9 mouse cellular contexts compared by ENCODE assay signal in the genomic region with DNA sequence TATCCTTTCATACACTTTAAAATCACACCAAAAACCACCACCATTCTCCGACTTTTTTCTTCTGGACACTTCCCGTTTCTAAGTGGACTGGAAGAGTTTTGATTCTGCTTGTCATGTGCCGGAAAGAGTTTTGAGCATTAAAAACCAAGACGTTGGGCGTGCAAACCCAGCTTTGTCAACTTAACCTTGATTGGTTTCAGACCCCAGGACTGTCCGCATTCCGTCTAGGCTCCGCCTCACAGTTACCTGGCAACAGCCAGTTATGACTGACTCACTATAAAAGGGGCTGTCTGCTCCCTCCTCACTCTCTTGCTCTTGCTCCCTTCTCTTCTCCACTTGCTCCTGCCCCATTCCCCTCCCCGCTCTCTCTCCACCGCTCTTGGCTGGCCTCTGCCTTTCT. TPM values are rescaled to one million over a fixed set of nuclear protein-coding genes. Genes with fewer than 3 reads are reported as not detected.
A peak's percentile ranks its signal among the peaks of the same experiment; 100 is the strongest.
DNase-seq lines count a peak whose midpoint lies in the region; ATAC-seq lines count a peak whose summit lies in the region.
"Had no signal": no experiment of that assay in that cellular context is flagged by ENCODE, and none has a peak within 500 bp of the region (broad histone marks: within the 10 kb centered on the region; RNA-seq: fewer than 3 reads in every experiment).

No protein-coding gene starts in this region.

- no peaks in the 10 kb centered on the region for H3K36me3 ChIP-seq in hindbrain, embryonic 11.5 days (ENCODE audit: control insufficient read depth, insufficient read depth, low read length)
- H3K36me3 ChIP-seq in hindbrain, embryonic 12.5 days = peaks cover 22% of the 10 kb centered on the region
- H3K36me3 ChIP-seq in forebrain, embryonic 16.5 days (ENCODE audit: control insufficient read depth, insufficient read depth) = peaks cover 14% of the 10 kb centered on the region; the same call in 1 of the 2 replicates

- peak; percentile 19 for DNase-seq in hindbrain, embryonic 11.5 days (ENCODE audit: low spot score)
- peak; percentile 17 to 37 for DNase-seq in lung, postnatal 4 days
- DNase-seq in left cerebral cortex, adult 11 months (ENCODE audit: low spot score) = no peak
- DNase-seq in spleen, adult 18-20 months = no peak
- DNase-seq in MN1 (ENCODE audit: low spot score) = no peak

- H3K9ac ChIP-seq in hindbrain, embryonic 11.5 days (ENCODE audit: low read depth, low read length) = no peak overlapping the region
- no peak overlapping the region for H3K9ac ChIP-seq in hindbrain, embryonic 12.5 days
- H3K9ac ChIP-seq in forebrain, embryonic 16.5 days (replicated peaks; ENCODE audit: low read depth, low read length) = no peak overlapping the region

- no peaks in the 10 kb centered on the region for H3K4me1 ChIP-seq in hindbrain, embryonic 11.5 days (replicated peaks; ENCODE audit: control insufficient read depth, insufficient read depth, low read length)
- no peaks in the 10 kb centered on the region; the same call in 1 of the 2 replicates for H3K4me1 ChIP-seq in hindbrain, embryonic 12.5 days
- H3K4me1 ChIP-seq in forebrain, embryonic 16.5 days (replicated peaks; ENCODE audit: control insufficient read depth, insufficient read depth, low read length) = no peaks in the 10 kb centered on the region

- 31% methylated on average over 10 of the region's 10 CpGs for WGBS in hindbrain, embryonic 11.5 days
- WGBS in hindbrain, embryonic 12.5 days = 33% methylated on average over 10 of the region's 10 CpGs
- 33% methylated on average over 10 of the region's 10 CpGs for WGBS in forebrain, embryonic 16.5 days

- no peaks in the 10 kb centered on the region for H3K27me3 ChIP-seq in hindbrain, embryonic 11.5 days (ENCODE audit: control insufficient read depth, insufficient read depth, low read length)
- no peaks in the 10 kb centered on the region for H3K27me3 ChIP-seq in hindbrain, embryonic 12.5 days
- H3K27me3 ChIP-seq in forebrain, embryonic 16.5 days (replicated peaks; ENCODE audit: control insufficient read depth, insufficient read depth, low read length) = no peaks in the 10 kb centered on the region
- H3K27me3 ChIP-seq: Patski had no signal

- H3K27ac ChIP-seq in hindbrain, embryonic 11.5 days (ENCODE audit: low read depth, low read length) = no peak overlapping the region
- no peak overlapping the region for H3K27ac ChIP-seq in hindbrain, embryonic 12.5 days
- H3K27ac ChIP-seq in forebrain, embryonic 16.5 days (ENCODE audit: low read length) = no peak overlapping the region

- H3K4me3 ChIP-seq in hindbrain, embryonic 11.5 days (ENCODE audit: low read depth, low read length) = no peak overlapping the region
- no peak overlapping the region for H3K4me3 ChIP-seq in hindbrain, embryonic 12.5 days
- H3K4me3 ChIP-seq in forebrain, embryonic 16.5 days (replicated peaks; ENCODE audit: low read length) = no peak overlapping the region

- H3K4me2 ChIP-seq in hindbrain, embryonic 11.5 days (replicated peaks; ENCODE audit: low read depth, low read length) = no peak overlapping the region
- H3K4me2 ChIP-seq in hindbrain, embryonic 12.5 days (replicated peaks) = no peak overlapping the region; the same call in 1 of the 2 replicates
- no peak overlapping the region for H3K4me2 ChIP-seq in forebrain, embryonic 16.5 days (ENCODE audit: low read length)

- no peaks in the 10 kb centered on the region for H3K9me3 ChIP-seq in hindbrain, embryonic 11.5 days (ENCODE audit: control insufficient read depth, low read length)
- no peaks in the 10 kb centered on the region for H3K9me3 ChIP-seq in hindbrain, embryonic 12.5 days (replicated peaks)
- no peaks in the 10 kb centered on the region for H3K9me3 ChIP-seq in forebrain, embryonic 16.5 days (ENCODE audit: control insufficient read depth, low read length)

- ATAC-seq in hindbrain, embryonic 11.5 days (ENCODE audit: low FRiP score) = peak; percentile 56; the same call in 1 of the 2 replicates
- ATAC-seq in hindbrain, embryonic 12.5 days (ENCODE audit: low FRiP score) = no peak
- ATAC-seq in activated CD4-positive, CD25-positive, alpha-beta regulatory T cell, adult 4 months = peak; percentile 40
- ATAC-seq in forebrain, embryonic 16.5 days = 0 out of 2 replicates have a peak, but pooled peaks have one; percentile 36
- ATAC-seq: Patski had no signal

RNA-seq across cellular contexts. Expression of a gene that starts 22.6 kb away (rescaled TPM):
- polyA plus RNA-seq in hindbrain, embryonic 11.5 days (2014; fragmentation: Nextera tagmentation; extraction: Ambion mirVana) = 23.5 and 27.7 TPM in 2 replicates
- polyA plus RNA-seq in hindbrain, embryonic 12.5 days (2016; fragmentation: Nextera tagmentation; extraction: Ambion mirVana) = 11.8 and 15.7 TPM in 2 replicates
- 1 to 10 TPM; 7.6 to 9.0 TPM for polyA plus RNA-seq in activated CD4-positive, CD25-positive, alpha-beta regulatory T cell, adult 4 months (2017; shearing (Covaris generic))
- 9.5 and 9.8 TPM in 2 replicates for polyA plus RNA-seq in forebrain, embryonic 16.5 days (2015; fragmentation: Nextera tagmentation; extraction: Ambion mirVana)

RNA-seq across cellular contexts. Expression of a gene that starts 23.4 kb away (rescaled TPM):
- 41.9 and 45.1 TPM in 2 replicates for polyA plus RNA-seq in hindbrain, embryonic 11.5 days (2014; fragmentation: Nextera tagmentation; extraction: Ambion mirVana)
- polyA plus RNA-seq in hindbrain, embryonic 12.5 days (2016; fragmentation: Nextera tagmentation; extraction: Ambion mirVana) = 42.5 and 51.2 TPM in 2 replicates
- 10 to 100 TPM; 46.8 to 50.2 TPM for polyA plus RNA-seq in activated CD4-positive, CD25-positive, alpha-beta regulatory T cell, adult 4 months (2017; shearing (Covaris generic))
- polyA plus RNA-seq in forebrain, embryonic 16.5 days (2015; fragmentation: Nextera tagmentation; extraction: Ambion mirVana) = 59.5 and 65.5 TPM in 2 replicates

RNA-seq across cellular contexts. Expression of a gene that starts 36.1 kb away (rescaled TPM):
- polyA plus RNA-seq in hindbrain, embryonic 11.5 days (2014; fragmentation: Nextera tagmentation; extraction: Ambion mirVana) = 33.2 and 33.4 TPM in 2 replicates
- polyA plus RNA-seq in hindbrain, embryonic 12.5 days (2016; fragmentation: Nextera tagmentation; extraction: Ambion mirVana) = 32.7 and 34.3 TPM in 2 replicates
- polyA plus RNA-seq in activated CD4-positive, CD25-positive, alpha-beta regulatory T cell, adult 4 months (2017; shearing (Covaris generic)) = 10 to 100 TPM; 24.6 to 33.1 TPM
- polyA plus RNA-seq in forebrain, embryonic 16.5 days (2015; fragmentation: Nextera tagmentation; extraction: Ambion mirVana) = 28.8 and 31.2 TPM in 2 replicates

Comparison
In these comparisons a context has a peak if more than half of its experiments do, and no peak if none do; other contexts are left out.
1. DNase-seq: peak in hindbrain, embryonic 11.5 days (single experiment) and lung, postnatal 4 days (2 of 2); none in left cerebral cortex, adult 11 months (single experiment), spleen, adult 18-20 months (0 of 2) and MN1 (single experiment).